Mouse (Mus musculus): ENCODE data around the gene Glo1.

Glo1 gene

GRCm38 (mm10) chr17:30612075-30612859 is 14.4 kb downstream of the Glo1 start:
- peak; percentile 99 for DNase-seq (ENCODE audit: inconsistent ontology term)

- DNase-seq (ENCODE audit: inconsistent ontology term) = no peak
Measured at GRCm38 (mm10) chr17:30611221-30612074, 15.2 kb downstream of the Glo1 start.

- DNase-seq (ENCODE audit: inconsistent ontology term) = no peak
Measured at GRCm38 (mm10) chr17:30610739-30611138, 15.9 kb downstream of the Glo1 start.

DNA sequence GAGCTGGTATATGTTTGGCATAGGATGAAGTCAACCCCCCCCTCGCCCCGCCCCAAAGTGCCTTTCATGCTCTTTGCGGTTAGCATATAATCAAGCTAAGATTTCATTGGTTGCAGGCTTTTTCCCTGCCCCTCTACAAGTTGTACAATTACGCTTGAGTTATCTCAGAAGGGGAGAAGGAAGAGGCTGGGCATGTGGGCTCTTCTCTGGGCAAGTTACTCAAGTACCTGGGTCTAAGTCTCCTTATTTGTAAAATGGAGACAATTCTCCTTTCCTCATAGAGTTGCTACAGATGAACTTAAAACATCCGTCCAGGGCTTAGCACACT is 16.7 kb downstream of the Glo1 start:
- DNase-seq (ENCODE audit: inconsistent ontology term) = no peak

DNA sequence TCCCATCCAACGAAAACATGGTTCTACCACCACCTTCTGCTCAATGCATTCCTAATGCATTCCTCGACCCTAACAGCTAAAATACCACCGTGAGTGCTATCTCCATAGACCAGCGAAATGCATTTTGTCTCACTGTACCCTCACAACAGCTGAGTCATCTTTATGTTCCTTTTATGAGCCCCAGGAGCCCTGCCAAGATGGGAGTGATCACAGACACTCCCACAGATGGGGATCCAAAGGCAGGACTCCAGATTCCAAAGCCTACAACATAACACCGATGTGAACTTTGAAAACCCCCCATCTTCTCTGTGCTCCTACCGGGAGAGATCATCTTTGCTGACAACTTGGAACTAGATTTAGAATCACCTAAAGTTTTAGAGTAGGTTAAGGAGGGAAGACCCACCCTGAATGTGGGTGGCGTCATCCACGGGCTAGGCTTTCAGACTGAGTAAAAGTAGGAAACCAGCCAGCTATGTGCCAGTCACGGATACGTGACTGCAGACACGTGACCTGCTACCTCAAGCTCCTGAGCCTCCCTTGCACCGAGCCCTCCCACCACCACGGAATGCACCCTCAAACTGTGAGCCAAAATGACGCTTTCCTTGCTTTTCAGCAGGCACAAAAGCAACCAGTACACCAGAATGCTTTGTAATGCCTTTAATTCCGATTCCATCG is 17.2 kb downstream of the Glo1 start:
- DNase-seq (ENCODE audit: inconsistent ontology term) = peak; percentile 56

GRCm38 (mm10) chr17:30607909-30608495 is 18.7 kb downstream of the Glo1 start:
- DNase-seq (ENCODE audit: inconsistent ontology term) = peak; percentile 89

DNA sequence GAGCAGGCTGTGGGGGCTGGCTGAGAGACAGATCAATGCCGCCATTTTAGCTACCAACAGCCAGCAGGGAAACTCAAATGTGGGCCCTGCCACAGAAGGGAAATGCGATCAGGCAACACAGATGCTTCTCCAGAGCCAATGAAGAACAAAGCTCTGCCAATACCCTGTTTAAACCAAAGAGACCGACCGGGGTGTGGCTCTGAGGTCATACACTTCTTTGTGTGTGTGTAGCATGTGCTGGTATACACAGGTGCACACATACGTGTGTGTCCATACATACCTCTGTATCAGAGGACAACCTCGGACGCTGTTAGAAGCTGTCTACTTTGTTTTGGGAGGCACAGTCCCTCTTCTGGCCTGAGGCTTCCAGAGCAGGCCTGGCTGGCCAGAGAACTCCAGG is 19.3 kb downstream of the Glo1 start:
- DNase-seq (ENCODE audit: inconsistent ontology term) = no peak

DNA sequence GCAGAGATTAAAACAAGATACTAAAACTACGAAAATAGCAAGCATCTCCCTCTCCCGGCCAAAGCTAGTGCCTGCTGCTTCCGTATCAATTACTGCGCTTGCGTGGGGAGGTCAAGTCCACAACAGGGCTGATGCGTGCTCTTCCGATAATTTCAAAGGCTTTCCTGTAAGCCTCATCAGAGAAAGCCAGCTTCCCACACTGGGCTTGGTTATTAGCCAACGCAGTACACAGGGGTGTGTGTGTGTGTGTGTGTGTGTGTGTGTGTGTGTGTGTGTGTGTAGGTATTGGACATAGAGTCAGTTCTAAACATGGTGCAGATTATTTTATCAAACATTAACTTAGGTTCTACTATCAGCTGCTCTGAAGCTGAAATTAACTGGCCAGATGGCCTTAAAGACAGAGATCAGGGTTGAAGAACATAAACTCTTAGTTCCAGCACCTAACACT is 20.0 kb downstream of the Glo1 start:
- no peak for DNase-seq (ENCODE audit: inconsistent ontology term)

DNA sequence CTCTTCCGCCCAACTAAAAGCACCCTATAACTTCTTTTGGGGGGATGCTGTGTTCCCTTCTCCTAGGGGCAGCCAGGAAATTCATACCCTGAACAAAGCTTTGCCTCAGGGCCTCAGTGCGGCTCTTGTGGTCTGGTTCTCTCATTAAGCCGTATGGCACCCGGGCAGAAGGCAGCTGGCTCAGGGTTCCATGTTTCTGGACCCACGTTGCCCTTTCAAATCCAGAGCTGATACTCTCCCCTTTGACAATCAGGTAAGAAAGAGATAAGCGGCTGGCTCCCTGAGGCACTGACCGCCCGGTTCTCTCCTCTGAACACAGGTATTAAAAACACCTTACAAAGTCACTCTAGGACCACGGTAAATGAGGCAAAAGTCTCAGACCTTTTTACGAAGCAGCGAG is 20.5 kb downstream of the Glo1 start:
- DNase-seq (ENCODE audit: inconsistent ontology term) = no peak

DNA sequence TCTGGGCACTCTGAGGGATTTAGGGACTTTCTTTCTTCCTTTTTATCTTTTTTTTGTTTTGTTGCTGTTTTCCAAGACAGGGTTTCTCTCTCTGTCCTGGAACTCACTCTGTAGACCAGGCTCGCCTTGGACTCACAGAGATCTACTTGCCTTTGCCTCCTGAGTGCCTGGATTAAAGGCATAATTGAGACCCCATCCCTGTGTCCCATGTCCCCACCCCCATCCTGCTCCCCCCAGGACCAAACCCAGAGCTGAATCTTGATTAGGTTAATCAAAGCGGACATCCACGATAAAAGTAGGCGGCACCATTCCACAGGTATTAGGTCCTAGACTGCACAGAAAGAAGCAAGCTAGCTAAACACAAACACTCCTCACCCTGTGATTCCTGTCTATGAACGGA is 21.7 kb downstream of the Glo1 start:
- DNase-seq (ENCODE audit: inconsistent ontology term) = no peak

GRCm38 (mm10) chr17:30604296-30604695 is 22.4 kb downstream of the Glo1 start:
- DNase-seq (ENCODE audit: inconsistent ontology term) = no peak

DNA sequence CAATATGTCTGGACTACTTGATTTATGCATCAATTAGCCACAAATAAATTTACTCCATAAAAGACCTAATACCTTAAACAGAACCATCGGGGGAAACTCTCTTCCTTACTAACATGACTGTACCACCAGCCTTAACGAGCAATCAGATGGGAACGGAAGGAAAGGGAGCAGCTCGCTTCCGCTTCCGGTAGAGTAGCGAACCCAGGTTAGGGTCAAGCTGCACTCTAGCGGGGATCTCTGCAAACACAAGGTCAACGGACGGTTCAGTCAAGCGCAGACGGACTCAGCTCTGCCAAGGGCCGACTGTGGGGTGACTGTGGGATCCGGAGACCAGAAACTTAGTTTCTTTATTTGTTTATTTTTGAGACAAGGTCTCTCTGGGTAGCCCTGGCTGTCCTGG is 24.5 kb downstream of the Glo1 start:
- no peak for DNase-seq (ENCODE audit: inconsistent ontology term)

DNA sequence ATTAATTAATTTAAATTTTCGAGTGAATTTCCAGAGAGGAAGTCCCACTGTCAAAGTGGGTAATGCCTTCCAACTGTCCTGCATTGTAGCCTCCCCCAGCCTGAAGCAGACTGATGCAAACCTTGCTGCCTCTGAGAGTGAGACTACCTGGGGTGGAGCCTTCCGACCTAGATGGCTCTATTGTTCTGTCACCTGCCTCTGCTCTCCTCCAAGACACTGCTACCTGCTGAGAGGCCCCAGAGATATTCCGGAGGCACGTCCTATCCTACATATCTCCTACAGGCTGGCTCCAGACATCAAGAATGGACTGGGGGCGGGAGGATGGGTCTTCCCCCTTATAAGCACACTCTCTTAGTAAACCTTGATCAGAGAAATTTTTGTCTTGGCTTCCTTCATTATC is 28.4 kb downstream of the Glo1 start:
- DNase-seq (ENCODE audit: inconsistent ontology term) = no peak

GRCm38 (mm10) chr17:30597786-30598185 is 28.9 kb downstream of the Glo1 start:
- DNase-seq (ENCODE audit: inconsistent ontology term) = no peak

DNA sequence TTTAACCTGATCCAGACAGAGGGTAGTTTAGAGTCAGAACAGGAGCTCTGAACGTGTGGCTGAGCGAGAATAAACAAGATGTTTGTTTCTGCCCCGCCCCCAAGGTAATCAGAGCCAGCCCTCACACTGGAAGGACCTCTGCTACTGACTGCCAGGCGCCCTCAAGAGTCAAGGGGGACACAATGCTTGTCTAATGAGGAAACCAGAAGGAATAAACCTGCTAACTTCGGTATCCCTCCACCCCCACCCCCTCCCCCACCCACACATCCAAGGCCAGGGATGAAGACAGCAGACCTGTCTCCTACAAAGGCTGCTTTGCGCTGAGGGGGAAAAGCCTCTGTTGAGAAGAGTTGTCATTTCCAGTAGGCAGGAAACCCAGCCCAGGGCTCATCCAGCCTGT is 31.8 kb downstream of the Glo1 start:
- no peak for DNase-seq (ENCODE audit: inconsistent ontology term)

GRCm38 (mm10) chr17:30594407-30594806 is 32.3 kb downstream of the Glo1 start:
- DNase-seq (ENCODE audit: inconsistent ontology term) = no peak

- peak; percentile 88 for DNase-seq (ENCODE audit: inconsistent ontology term)
Measured at GRCm38 (mm10) chr17:30590417-30591198, 36.1 kb downstream of the Glo1 start.

- no peak for DNase-seq (ENCODE audit: inconsistent ontology term)
Measured at GRCm38 (mm10) chr17:30583258-30584001, 43.2 kb downstream of the Glo1 start.

GRCm38 (mm10) chr17:30582313-30582712 is 44.4 kb downstream of the Glo1 start:
- DNase-seq (ENCODE audit: inconsistent ontology term) = no peak

DNA sequence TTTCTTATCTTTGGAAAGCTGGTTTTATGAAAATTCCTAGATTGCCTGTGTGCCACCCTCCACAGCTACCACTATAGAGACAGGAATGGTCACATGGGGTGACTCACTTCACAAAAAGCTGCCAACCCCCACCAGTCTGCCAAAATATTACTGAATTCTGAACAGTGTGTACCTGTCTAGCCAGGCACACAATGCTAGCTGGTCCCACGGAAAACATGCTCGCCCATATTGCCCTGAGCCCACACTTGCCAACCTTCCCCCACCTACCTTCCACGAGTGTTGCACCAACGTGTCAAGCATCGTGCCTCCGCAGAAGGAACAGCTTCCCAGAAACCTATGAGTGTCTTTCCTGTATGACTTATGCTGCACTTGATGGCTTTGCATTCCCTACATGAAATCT is 45.5 kb downstream of the Glo1 start:
- peak; percentile 25 for DNase-seq (ENCODE audit: inconsistent ontology term)

DNA sequence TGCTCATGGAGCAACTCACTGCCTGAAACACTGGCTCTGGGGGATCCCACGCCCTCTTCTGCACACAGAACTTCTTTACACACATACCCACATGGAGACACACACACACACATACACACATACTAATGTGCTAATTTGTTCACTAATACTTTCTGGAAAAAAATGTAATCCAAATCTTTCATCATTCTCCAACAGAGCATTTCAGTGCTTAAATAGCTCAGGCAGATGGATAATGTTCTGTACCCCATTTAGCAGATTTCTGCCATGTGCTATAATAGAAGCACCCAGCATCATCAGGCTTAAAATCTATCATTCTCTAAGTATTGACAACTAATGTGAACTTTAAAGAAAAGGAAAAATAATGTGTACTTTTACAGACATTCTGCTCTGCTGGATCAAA is 45.9 kb downstream of the Glo1 start:
- DNase-seq (ENCODE audit: inconsistent ontology term) = no peak
